Mouse (Mus musculus): ENCODE measurements around the gene Rrm2.

- no peak for TF ChIP-seq CTCF (IDR thresholded peaks at IDR 0.05; ENCODE audit: low read depth)
- TF ChIP-seq EP300 (IDR thresholded peaks at IDR 0.05; ENCODE audit: low read depth) = no peak
Measured at GRCm38 (mm10) chr12:24750521-24750920, 42.5 kb downstream of the Rrm2 start.

All from liver, embryonic 14.5 days (tissue).